Mouse (Mus musculus) liver, postnatal 0 days (tissue): Measurements from ENCODE around the gene Prss2. TPM values are rescaled to one million over a fixed set of nuclear protein-coding genes. Genes with fewer than 3 reads are reported as not detected.

ENCODE experiments used
- ATAC-seq: fragments of 200-750 bp; cut with Nextera tagmentation; 2 replicates; pipeline ENCODE4 v1.8.0; 2017; ENCODE audit warnings: mild to moderate bottlenecking, moderate library complexity
- DNase-seq: peaks from one replicate; pipeline ENCODE4 v3.0.0-alpha.2; 2016
- H3K27ac ChIP-seq: fragments of 300-500 bp; sonication (generic); 2 replicates; pipeline ENCODE4 v1.5.1; 2014; ENCODE audit warnings: antibody characterized with exemption, moderate library complexity, mild to moderate bottlenecking, low read depth
- H3K27me3 ChIP-seq: fragments of 300-500 bp; sonication (generic); 2 replicates; pipeline ENCODE4 v1.6.1; 2014; ENCODE audit warnings: low read length, control low read depth, mixed read lengths; ENCODE audit not compliant: insufficient read depth
- H3K36me3 ChIP-seq: fragments of 300-500 bp; sonication (generic); replicated peaks from 2 replicates; pipeline ENCODE4 v1.6.1; 2014; ENCODE audit warnings: mild to moderate bottlenecking, control low read depth, low read length, moderate library complexity, mixed read lengths; ENCODE audit not compliant: insufficient read depth
- H3K4me1 ChIP-seq: fragments of 300-500 bp; sonication (generic); 2 replicates; pipeline ENCODE4 v1.6.1; 2014; ENCODE audit warnings: antibody characterized with exemption, mild to moderate bottlenecking, control low read depth; ENCODE audit not compliant: insufficient read depth
- H3K4me2 ChIP-seq: fragments of 300-500 bp; sonication (generic); 2 replicates; pipeline ENCODE4 v1.6.1; 2014; ENCODE audit warnings: low read depth, mild to moderate bottlenecking, low read length, moderate library complexity, mixed read lengths
- H3K4me3 ChIP-seq: fragments of 300-500 bp; sonication (generic); 2 replicates; pipeline ENCODE4 v1.5.1; 2014; ENCODE audit warnings: low read depth, low read length
- H3K9ac ChIP-seq: fragments of 300-500 bp; sonication (generic); replicated peaks from 2 replicates; pipeline ENCODE4 v1.6.1; 2014; ENCODE audit warnings: mild to moderate bottlenecking, moderate library complexity
- H3K9me3 ChIP-seq: fragments of 300-500 bp; sonication (generic); 2 replicates; pipeline ENCODE4 v1.6.1; 2016; ENCODE audit warnings: mild to moderate bottlenecking, control low read depth, low read length, mixed read lengths
- CTCF ChIP-seq: sonication (generic); IDR thresholded peaks from 2 replicates; pipeline ENCODE4 v1.5.1; 2016; ENCODE audit warnings: antibody characterized with exemption, low read depth
- EP300 ChIP-seq: IDR thresholded peaks from 2 replicates; pipeline ENCODE4 v1.6.1; 2016; ENCODE audit warnings: antibody characterized with exemption, low read depth, mild to moderate bottlenecking
- WGBS: fragments of 180-500 bp; shearing (Covaris S2); extraction: QIAGEN DNeasy Blood & Tissue Kit; methylation state at CpG from one replicate; pipeline ENCODE4 v1.1.7; 2014; ENCODE audit not compliant: insufficient replicate concordance; 5-methylcytosine and 5-hydroxymethylcytosine counted together
- polyA plus RNA-seq: library from polyadenylated mRNA; unstranded; fragments of >200 nt; fragmentation: Nextera tagmentation; extraction: Ambion mirVana; gene quantifications from 2 replicates; pipeline ENCODE4 v1.2.1, GENCODE M21; 2015

The Prss2 gene
- polyA plus RNA-seq, 1 experiment from 2014 or later: 0.18 TPM

- Histone ChIP-seq H3K4me2 (no peak overlapping the region), H3K36me3 (no peaks in the 10 kb centered on the region), H3K9ac (no peak overlapping the region), H3K9me3 (no peaks in the 10 kb centered on the region), H3K4me1 (peaks cover 6% of the 10 kb centered on the region; the same call in 1 of the 2 replicates), H3K4me3 (no peak overlapping the region), H3K27ac (no peak overlapping the region), H3K27me3 (no peaks in the 10 kb centered on the region)
- 59% methylated on average over 5 of the region's 5 CpGs for WGBS
- no peak for TF ChIP-seq CTCF
- no peak for TF ChIP-seq EP300
- DNase-seq (no peak), ATAC-seq (no peak)
Observed at GRCm38 (mm10) chr6:41553356-41554010, 31.9 kb downstream of the Prss2 start.

- TF ChIP-seq CTCF (no peak), EP300 (no peak)
- Histone ChIP-seq H3K9me3 (no peaks in the 10 kb centered on the region), H3K36me3 (no peaks in the 10 kb centered on the region), H3K27ac (peak overlapping the region; percentile 69), H3K4me2 (no peak overlapping the region), H3K27me3 (no peaks in the 10 kb centered on the region), H3K9ac (no peak overlapping the region), H3K4me1 (peaks cover 6% of the 10 kb centered on the region; the same call in 1 of the 2 replicates), H3K4me3 (no peak overlapping the region)
- peak; percentile 68 for ATAC-seq
- no peak for DNase-seq
- 35% methylated on average over 7 of the region's 7 CpGs for WGBS
Observed at GRCm38 (mm10) chr6:41554295-41555169, 32.9 kb downstream of the Prss2 start.

- Histone ChIP-seq H3K4me3 (no peak overlapping the region), H3K9ac (no peak overlapping the region), H3K27me3 (no peaks in the 10 kb centered on the region), H3K9me3 (no peaks in the 10 kb centered on the region), H3K27ac (no peak overlapping the region), H3K36me3 (no peaks in the 10 kb centered on the region), H3K4me2 (no peak overlapping the region), H3K4me1 (peaks cover 6% of the 10 kb centered on the region; the same call in 1 of the 2 replicates)
- no peak for DNase-seq
- no peak for ATAC-seq
- TF ChIP-seq EP300 (no peak), CTCF (peak; percentile 48)
Observed at GRCm38 (mm10) chr6:41556389-41556788, 34.8 kb downstream of the Prss2 start.

- Histone ChIP-seq H3K4me3 (no peak overlapping the region), H3K27me3 (no peaks in the 10 kb centered on the region), H3K4me1 (peaks cover 6% of the 10 kb centered on the region; the same call in 1 of the 2 replicates), H3K27ac (no peak overlapping the region), H3K9ac (no peak overlapping the region), H3K36me3 (no peaks in the 10 kb centered on the region), H3K4me2 (no peak overlapping the region), H3K9me3 (no peaks in the 10 kb centered on the region)
- 0 out of 2 replicates have a peak, but pooled peaks have one; percentile 31 for ATAC-seq
- WGBS: 41% methylated on average over 5 of the region's 5 CpGs
- TF ChIP-seq CTCF (no peak), EP300 (no peak)
- DNase-seq: no peak
Observed at GRCm38 (mm10) chr6:41557468-41557867, 35.9 kb downstream of the Prss2 start.

- Histone ChIP-seq H3K9me3 (no peaks in the 10 kb centered on the region), H3K4me1 (peaks cover 6% of the 10 kb centered on the region; the same call in 1 of the 2 replicates), H3K36me3 (no peaks in the 10 kb centered on the region), H3K4me3 (no peak overlapping the region), H3K27me3 (no peaks in the 10 kb centered on the region), H3K4me2 (no peak overlapping the region), H3K27ac (no peak overlapping the region; the same call in 1 of the 2 replicates), H3K9ac (no peak overlapping the region)
- no peak for DNase-seq
- TF ChIP-seq CTCF: no peak
- ATAC-seq: no peak
- 40% methylated on average over 2 of the region's 2 CpGs for WGBS
Observed at GRCm38 (mm10) chr6:41558271-41558670, 36.7 kb downstream of the Prss2 start.

GRCm38 (mm10) chr6:41559331-41559730 lies 37.7 kb downstream of the Prss2 start:
- H3K27me3 ChIP-seq: no peaks in the 10 kb centered on the region
- H3K27ac ChIP-seq: no peak overlapping the region
- no peaks in the 10 kb centered on the region for H3K36me3 ChIP-seq
- H3K4me3 ChIP-seq: no peak overlapping the region
- ATAC-seq (no peak), DNase-seq (no peak)
- H3K9me3 ChIP-seq: no peaks in the 10 kb centered on the region
- TF ChIP-seq EP300 (no peak), CTCF (no peak)
- peaks cover 6% of the 10 kb centered on the region; the same call in 1 of the 2 replicates for H3K4me1 ChIP-seq
- 58% methylated on average over 3 of the region's 3 CpGs for WGBS
- no peak overlapping the region for H3K4me2 ChIP-seq
- no peak overlapping the region for H3K9ac ChIP-seq
